Mouse (Mus musculus) neural tube, embryonic 11.5 days (tissue): Measurements from ENCODE around the gene Ank. TPM values are rescaled to one million over a fixed set of nuclear protein-coding genes. Genes with fewer than 3 reads are reported as not detected.

ENCODE experiments used
- ATAC-seq: fragments of 200-750 bp; cut with Nextera tagmentation; 2 replicates; pipeline ENCODE4 v1.8.0; 2017; ENCODE audit warnings: moderate number of reproducible peaks, mild to moderate bottlenecking, moderate TSS enrichment, moderate library complexity; ENCODE audit not compliant: insufficient read depth, low FRiP score, low TSS enrichment
- DNase-seq: peaks from one replicate; pipeline ENCODE4 v3.0.0-alpha.2; 2015; ENCODE audit warnings: low spot score
- H3K27ac ChIP-seq: fragments of 300-500 bp; sonication (generic); 2 replicates; pipeline ENCODE4 v1.5.1; 2014; ENCODE audit warnings: low read depth, mild to moderate bottlenecking, low read length
- H3K27me3 ChIP-seq: fragments of 300-500 bp; sonication (generic); 2 replicates; pipeline ENCODE4 v1.6.1; 2014; ENCODE audit warnings: mild to moderate bottlenecking, low read length, mixed read lengths; ENCODE audit not compliant: control insufficient read depth, insufficient read depth
- H3K36me3 ChIP-seq: fragments of 300-500 bp; sonication (generic); 2 replicates; pipeline ENCODE4 v1.6.1; 2014; ENCODE audit warnings: mild to moderate bottlenecking, low read length, moderate library complexity, mixed read lengths; ENCODE audit not compliant: control insufficient read depth, insufficient read depth
- H3K4me1 ChIP-seq: fragments of 300-500 bp; sonication (generic); 2 replicates; pipeline ENCODE4 v1.6.1; 2014; ENCODE audit warnings: low read length, mixed read lengths; ENCODE audit not compliant: control insufficient read depth, insufficient read depth
- H3K4me2 ChIP-seq: fragments of 300-500 bp; sonication (generic); 2 replicates; pipeline ENCODE4 v1.6.1; 2014; ENCODE audit warnings: low read depth, mild to moderate bottlenecking, moderate library complexity
- H3K4me3 ChIP-seq: fragments of 300-500 bp; sonication (generic); 2 replicates; pipeline ENCODE4 v1.5.1; 2014; ENCODE audit warnings: low read depth, low read length
- H3K9ac ChIP-seq: fragments of 300-500 bp; sonication (generic); 2 replicates; pipeline ENCODE4 v1.6.1; 2014; ENCODE audit warnings: mild to moderate bottlenecking, low read length
- H3K9me3 ChIP-seq: fragments of 300-500 bp; sonication (generic); 2 replicates; pipeline ENCODE4 v1.6.1; 2016; ENCODE audit warnings: low read length; ENCODE audit not compliant: control insufficient read depth
- WGBS: fragments of 180-500 bp; shearing (Covaris S2); extraction: QIAGEN DNeasy Blood & Tissue Kit; methylation state at CpG from one replicate; pipeline ENCODE4 v1.1.7; 2014; 5-methylcytosine and 5-hydroxymethylcytosine counted together
- polyA plus RNA-seq: library from polyadenylated mRNA; unstranded; fragments of >200 nt; fragmentation: Nextera tagmentation; extraction: Ambion mirVana; gene quantifications from 2 replicates; pipeline ENCODE4 v1.2.1, GENCODE M21; 2014

Ank gene
- polyA plus RNA-seq, 1 experiment from 2014 or later = 12.9 TPM

- Histone ChIP-seq H3K4me3 (no peak overlapping the region), H3K4me2 (no peak overlapping the region), H3K27ac (no peak overlapping the region), H3K27me3 (no peaks in the 10 kb centered on the region), H3K36me3 (no peaks in the 10 kb centered on the region), H3K9me3 (no peaks in the 10 kb centered on the region), H3K4me1 (no peaks in the 10 kb centered on the region), H3K9ac (no peak overlapping the region)
- no peak for DNase-seq
- ATAC-seq = no peak
- WGBS = 74% methylated on average over 4 of the region's 4 CpGs
Observed at GRCm38 (mm10) chr15:27535681-27536080, 69.2 kb downstream of the Ank start.

- Histone ChIP-seq H3K4me1 (no peaks in the 10 kb centered on the region), H3K36me3 (no peaks in the 10 kb centered on the region), H3K4me3 (no peak overlapping the region), H3K9me3 (no peaks in the 10 kb centered on the region), H3K9ac (no peak overlapping the region), H3K27ac (no peak overlapping the region), H3K27me3 (no peaks in the 10 kb centered on the region), H3K4me2 (no peak overlapping the region)
- ATAC-seq = no peak
- 93% methylated on average over 7 of the region's 7 CpGs for WGBS
- DNase-seq = no peak
Observed at GRCm38 (mm10) chr15:27536186-27536585, 69.7 kb downstream of the Ank start.

DNA sequence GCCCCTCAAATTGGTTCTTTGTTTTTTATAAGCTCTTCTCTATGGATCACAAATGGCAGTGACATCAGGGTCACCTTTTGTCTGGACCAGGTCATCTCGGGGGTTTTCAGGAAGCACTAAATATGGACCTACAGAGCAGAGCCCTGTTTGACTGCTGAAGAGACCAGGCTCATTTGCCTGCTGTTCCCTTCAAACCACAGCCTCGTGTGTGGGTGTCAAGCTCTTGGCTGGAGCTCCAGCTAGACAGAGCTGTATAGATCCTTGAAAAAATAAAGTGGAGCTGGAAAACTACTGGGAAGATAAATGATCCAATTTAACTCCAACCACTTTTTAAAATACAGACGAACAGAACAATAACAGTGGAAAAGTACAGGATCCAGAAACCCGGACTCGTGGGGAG is 70.3 kb downstream of the Ank start:
- no peaks in the 10 kb centered on the region for H3K27me3 ChIP-seq
- no peaks in the 10 kb centered on the region for H3K4me1 ChIP-seq
- no peak for ATAC-seq
- H3K27ac ChIP-seq = no peak overlapping the region
- H3K4me3 ChIP-seq = no peak overlapping the region
- no peaks in the 10 kb centered on the region for H3K9me3 ChIP-seq
- no peak for DNase-seq
- no peak overlapping the region for H3K9ac ChIP-seq
- H3K36me3 ChIP-seq = no peaks in the 10 kb centered on the region
- 44% methylated on average over 5 of the region's 5 CpGs for WGBS
- H3K4me2 ChIP-seq = no peak overlapping the region

- Histone ChIP-seq H3K9ac (no peak overlapping the region), H3K9me3 (no peaks in the 10 kb centered on the region), H3K36me3 (no peaks in the 10 kb centered on the region), H3K4me3 (no peak overlapping the region), H3K4me1 (no peaks in the 10 kb centered on the region), H3K4me2 (no peak overlapping the region), H3K27ac (no peak overlapping the region), H3K27me3 (no peaks in the 10 kb centered on the region)
- no peak for ATAC-seq
- 68% methylated on average over 4 of the region's 4 CpGs for whole genome bisulfite sequencing
- DNase-seq = no peak
Observed at GRCm38 (mm10) chr15:27537519-27538223, 71.2 kb downstream of the Ank start.

DNA sequence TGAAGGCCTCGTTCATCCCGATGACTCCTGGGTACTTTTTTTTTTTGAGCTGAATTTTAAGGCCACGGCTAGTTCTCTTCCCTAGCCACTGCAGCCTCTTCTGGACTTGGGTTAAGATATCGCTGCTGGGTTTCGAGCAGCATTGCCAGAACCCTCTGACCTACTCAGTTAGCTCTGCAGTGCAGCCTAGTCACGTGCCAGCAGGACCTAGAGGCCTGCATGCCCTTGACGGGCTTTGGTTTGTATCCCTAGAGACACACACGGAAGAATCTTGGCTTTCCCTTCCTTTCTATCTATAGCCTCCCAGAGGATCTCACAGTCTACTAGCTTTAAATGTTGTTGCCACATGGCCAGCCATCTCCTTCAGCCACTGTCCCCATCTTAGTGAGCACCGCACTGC is 73.3 kb downstream of the Ank start:
- Histone ChIP-seq H3K4me3 (no peak overlapping the region), H3K36me3 (no peaks in the 10 kb centered on the region), H3K9me3 (no peaks in the 10 kb centered on the region), H3K27ac (no peak overlapping the region), H3K4me1 (no peaks in the 10 kb centered on the region), H3K27me3 (no peaks in the 10 kb centered on the region), H3K9ac (no peak overlapping the region), H3K4me2 (no peak overlapping the region)
- no peak for ATAC-seq
- WGBS = 92% methylated on average over 9 of the region's 9 CpGs
- DNase-seq = no peak

- DNase-seq = no peak
- no peak for ATAC-seq
- WGBS = 92% methylated on average over 10 of the region's 10 CpGs
- H3K4me1 ChIP-seq = peaks cover 3% of the 10 kb centered on the region; the same call in 1 of the 2 replicates
- H3K4me2 ChIP-seq = no peak overlapping the region
- H3K9me3 ChIP-seq = no peaks in the 10 kb centered on the region
- H3K27ac ChIP-seq = no peak overlapping the region
- H3K4me3 ChIP-seq = no peak overlapping the region
- no peak overlapping the region for H3K9ac ChIP-seq
- H3K36me3 ChIP-seq = no peaks in the 10 kb centered on the region
- no peaks in the 10 kb centered on the region for H3K27me3 ChIP-seq
Observed at GRCm38 (mm10) chr15:27545203-27545602, 78.7 kb downstream of the Ank start.

DNA sequence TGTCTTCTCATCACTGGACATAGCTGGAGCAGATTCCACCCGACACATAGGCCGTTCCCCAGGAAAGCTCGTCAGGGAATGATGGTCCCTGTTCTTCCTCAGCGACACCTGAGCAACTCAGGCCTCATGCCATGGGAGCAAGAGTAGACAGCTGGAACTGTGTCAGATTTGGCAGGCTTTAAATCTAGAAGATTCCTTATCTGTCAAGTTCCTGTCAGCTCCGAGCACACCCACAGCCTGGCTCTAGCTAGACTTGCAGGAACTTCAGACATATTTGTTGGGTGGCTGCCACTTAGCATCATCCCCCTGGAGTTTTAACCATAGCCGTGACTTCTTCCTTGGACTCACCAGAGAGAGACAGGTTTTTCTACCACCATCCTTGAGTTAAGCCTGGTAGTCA is 81.6 kb downstream of the Ank start:
- H3K27me3 ChIP-seq = no peaks in the 10 kb centered on the region
- WGBS = 89% methylated on average over 6 of the region's 6 CpGs
- ATAC-seq (no peak), DNase-seq (no peak)
- no peak overlapping the region for H3K9ac ChIP-seq
- peaks cover 3% of the 10 kb centered on the region; the same call in 1 of the 2 replicates for H3K4me1 ChIP-seq
- H3K4me3 ChIP-seq = no peak overlapping the region
- H3K4me2 ChIP-seq = no peak overlapping the region
- H3K27ac ChIP-seq = no peak overlapping the region
- H3K36me3 ChIP-seq = no peaks in the 10 kb centered on the region
- no peaks in the 10 kb centered on the region for H3K9me3 ChIP-seq

DNA sequence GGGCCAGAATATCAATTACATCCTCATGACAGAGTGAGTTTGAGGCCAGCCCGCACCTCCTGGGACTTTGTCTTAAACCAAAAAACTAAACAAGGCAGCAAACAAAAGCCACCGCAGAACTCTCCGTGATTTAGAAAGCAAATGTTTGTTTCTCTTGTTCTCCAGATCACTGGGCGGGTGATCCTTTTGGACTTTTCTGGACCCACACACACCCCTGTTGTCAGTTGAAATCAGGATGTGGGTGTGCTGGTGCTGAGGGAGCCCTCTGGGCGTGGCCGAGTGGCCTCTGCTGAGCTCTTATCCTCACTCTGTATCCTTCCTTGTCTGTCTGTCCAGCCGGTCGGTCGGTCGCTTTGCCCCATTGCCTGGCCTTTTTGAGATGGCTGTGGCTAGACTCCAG is 82.6 kb downstream of the Ank start:
- 90% methylated on average over 10 of the region's 10 CpGs for WGBS
- H3K36me3 ChIP-seq = no peaks in the 10 kb centered on the region

GRCm38 (mm10) chr15:27549878-27550277 is 83.4 kb downstream of the Ank start:
- ATAC-seq = no peak
- Histone ChIP-seq H3K4me1 (peaks cover 3% of the 10 kb centered on the region; the same call in 1 of the 2 replicates), H3K4me3 (no peak overlapping the region), H3K4me2 (no peak overlapping the region), H3K9me3 (no peaks in the 10 kb centered on the region), H3K36me3 (no peaks in the 10 kb centered on the region), H3K27me3 (no peaks in the 10 kb centered on the region), H3K27ac (no peak overlapping the region), H3K9ac (no peak overlapping the region)
- DNase-seq = no peak
- 64% methylated on average over 7 of the region's 7 CpGs for WGBS

More for the DNA sequence above, 82.6 kb downstream of the Ank start:
- Histone ChIP-seq H3K4me3 (no peak overlapping the region), H3K9me3 (no peaks in the 10 kb centered on the region), H3K9ac (no peak overlapping the region), H3K27ac (no peak overlapping the region), H3K4me2 (no peak overlapping the region), H3K27me3 (no peaks in the 10 kb centered on the region), H3K4me1 (peaks cover 3% of the 10 kb centered on the region; the same call in 1 of the 2 replicates)
- DNase-seq (no peak), ATAC-seq (no peak)
